Mouse (Mus musculus): ENCODE results near the gene 4930442H23Rik. TPM values are rescaled to one million over a fixed set of nuclear protein-coding genes. Genes with fewer than 3 reads are reported as not detected.

The 4930442H23Rik gene
- polyA plus RNA-seq, 1 experiment from 2014 or later: not detected

DNA sequence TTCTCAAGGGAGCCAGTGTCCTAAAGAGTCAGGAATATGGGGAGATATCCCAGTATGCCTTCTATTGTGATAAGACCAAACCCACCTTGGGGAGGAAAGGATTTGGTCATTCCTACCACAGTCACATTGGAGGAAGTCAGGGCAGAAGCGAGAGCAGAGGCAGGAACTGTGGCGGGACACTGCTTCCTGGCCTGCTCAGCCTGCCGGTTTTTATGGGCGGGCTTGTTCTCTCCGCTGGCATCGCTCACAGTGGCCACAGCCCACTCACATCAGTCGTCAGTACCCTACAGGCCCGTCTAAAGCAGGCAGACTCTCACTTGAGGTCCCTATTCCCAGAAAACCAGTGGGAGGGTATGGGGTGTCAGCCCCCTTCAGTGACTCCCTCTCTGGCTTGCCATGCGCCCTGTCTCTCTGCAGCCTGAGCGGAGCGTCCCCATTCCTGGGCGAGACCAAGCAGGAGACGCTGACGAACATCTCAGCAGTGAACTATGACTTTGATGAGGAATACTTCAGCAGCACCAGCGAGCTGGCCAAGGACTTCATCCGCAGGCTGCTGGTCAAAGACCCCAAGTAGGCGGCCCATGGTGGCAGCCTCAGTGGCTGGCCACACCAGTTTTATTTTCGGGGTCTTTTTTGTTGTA, 7.8 kb upstream of the 4930442H23Rik start:
- Histone ChIP-seq H3K4me3 (ENCODE audit: control insufficient read depth in 1 of 2, insufficient read depth in 1 of 2, low read depth in 1 of 2, low read length in 2 of 2) (no peak overlapping the region), H3K9me3 (ENCODE audit: control insufficient read depth, low read length) (no peaks in the 10 kb centered on the region), H3K36me3 (ENCODE audit: control insufficient read depth, insufficient read depth, low read length) (peaks cover 42% of the 10 kb centered on the region), H3K4me1 (ENCODE audit: control insufficient read depth in 2 of 2, insufficient read depth in 2 of 2, low read length in 2 of 2) (peaks cover 16 to 26% of the 10 kb centered on the region in 2 experiments), H3K9ac (ENCODE audit: low read length) (peak overlapping the region; percentile 99; the same call in 1 of the 2 replicates), H3K27ac (replicated peaks in 1 of 2; ENCODE audit: control insufficient read depth in 1 of 2, insufficient read depth in 1 of 2, low read depth in 2 of 2, low read length in 2 of 2) (peak overlapping the region; percentile 29 to 100; a peak in 2 of 4 replicates), H3K4me2 (ENCODE audit: low read length) (peak overlapping the region; percentile 95; the same call in 1 of the 2 replicates), H3K27me3 (ENCODE audit: control insufficient read depth, insufficient read depth, low read length) (no peaks in the 10 kb centered on the region)
- 75% methylated on average over 18 of the region's 18 CpGs for WGBS
- ATAC-seq (ENCODE audit: insufficient number of reproducible peaks, insufficient read depth, low FRiP score, low read depth): no peak

DNA sequence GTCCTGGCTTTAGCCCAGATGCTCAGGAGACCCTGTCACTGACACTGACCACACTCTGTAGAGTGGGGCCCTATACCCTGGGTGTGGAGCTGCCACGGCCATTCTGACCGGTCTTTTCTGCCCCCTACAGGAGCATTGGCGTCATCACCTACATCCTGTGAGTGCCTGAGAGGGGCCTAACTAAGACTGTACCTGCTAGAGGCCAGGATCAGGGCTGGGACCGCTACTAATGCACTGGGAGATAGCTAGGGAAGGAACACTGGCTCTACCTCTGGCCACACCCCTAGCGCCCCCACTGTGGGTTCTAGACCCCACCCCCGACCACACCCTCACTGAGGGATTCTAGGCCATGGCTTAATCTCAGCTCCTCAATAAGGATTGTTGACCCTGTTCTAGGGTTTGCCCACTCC, 7.3 kb upstream of the 4930442H23Rik start:
- Histone ChIP-seq H3K4me1 (ENCODE audit: control insufficient read depth in 2 of 2, insufficient read depth in 2 of 2, low read length in 2 of 2) (peaks cover 16 to 26% of the 10 kb centered on the region in 2 experiments), H3K9ac (ENCODE audit: low read length) (peak overlapping the region; percentile 27; the same call in 1 of the 2 replicates), H3K4me3 (ENCODE audit: control insufficient read depth in 1 of 2, insufficient read depth in 1 of 2, low read depth in 1 of 2, low read length in 2 of 2) (no peak overlapping the region), H3K36me3 (ENCODE audit: control insufficient read depth, insufficient read depth, low read length) (peaks cover 45% of the 10 kb centered on the region), H3K4me2 (ENCODE audit: low read length) (no peak overlapping the region), H3K27ac (replicated peaks in 1 of 2; ENCODE audit: control insufficient read depth in 1 of 2, insufficient read depth in 1 of 2, low read depth in 2 of 2, low read length in 2 of 2) (peak overlapping the region in 1 of 2 experiments; percentile 100; a peak in 1 of 4 replicates), H3K9me3 (ENCODE audit: control insufficient read depth, low read length) (no peaks in the 10 kb centered on the region), H3K27me3 (ENCODE audit: control insufficient read depth, insufficient read depth, low read length) (no peaks in the 10 kb centered on the region)
- WGBS: 65% methylated on average over 6 of the region's 6 CpGs
- no peak for ATAC-seq (ENCODE audit: insufficient number of reproducible peaks, insufficient read depth, low FRiP score, low read depth)

DNA sequence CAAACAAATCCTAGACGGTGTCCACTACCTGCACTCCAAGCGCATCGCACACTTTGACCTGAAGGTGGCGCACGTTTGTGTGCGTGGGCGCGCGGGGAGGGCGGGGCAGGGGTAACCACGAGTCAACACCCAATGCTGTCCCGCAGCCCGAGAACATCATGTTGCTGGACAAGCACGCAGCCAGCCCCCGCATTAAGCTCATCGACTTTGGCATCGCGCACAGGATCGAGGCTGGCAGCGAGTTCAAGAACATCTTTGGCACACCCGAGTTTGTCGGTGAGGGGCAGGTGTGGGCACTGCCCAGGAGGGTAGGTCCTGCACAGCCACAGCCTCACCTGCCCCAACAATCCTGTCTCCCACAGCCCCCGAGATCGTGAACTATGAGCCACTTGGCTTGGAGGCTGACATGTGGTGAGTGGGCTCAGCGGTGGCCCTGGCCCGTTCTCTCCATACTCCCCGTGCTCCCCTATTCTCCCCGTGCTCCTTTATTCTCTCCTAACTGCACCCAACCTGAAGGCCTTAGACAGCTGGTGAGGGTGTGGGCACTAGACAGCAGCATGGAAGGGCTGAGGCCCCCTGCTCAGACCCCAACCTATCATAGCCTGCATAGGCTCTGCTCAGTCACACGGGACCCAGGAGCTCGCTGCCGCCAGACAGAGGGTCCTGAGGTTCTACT, 6.7 kb upstream of the 4930442H23Rik start:
- H3K9me3 ChIP-seq (ENCODE audit: control insufficient read depth, low read length): no peaks in the 10 kb centered on the region
- H3K27me3 ChIP-seq (ENCODE audit: control insufficient read depth, insufficient read depth, low read length): no peaks in the 10 kb centered on the region
- 71% methylated on average over 31 of the region's 31 CpGs for WGBS
- H3K4me2 ChIP-seq (ENCODE audit: low read length): no peak overlapping the region
- ATAC-seq (ENCODE audit: insufficient number of reproducible peaks, insufficient read depth, low FRiP score, low read depth): no peak
- no peak overlapping the region for H3K4me3 ChIP-seq (ENCODE audit: control insufficient read depth in 1 of 2, insufficient read depth in 1 of 2, low read depth in 1 of 2, low read length in 2 of 2)
- no peak overlapping the region for H3K9ac ChIP-seq (ENCODE audit: low read length)
- peaks cover 49% of the 10 kb centered on the region for H3K36me3 ChIP-seq (ENCODE audit: control insufficient read depth, insufficient read depth, low read length)
- peak overlapping the region in 1 of 2 experiments; percentile 100; a peak in 1 of 4 replicates for H3K27ac ChIP-seq (replicated peaks in 1 of 2; ENCODE audit: control insufficient read depth in 1 of 2, insufficient read depth in 1 of 2, low read depth in 2 of 2, low read length in 2 of 2)
- peaks cover 16 to 27% of the 10 kb centered on the region in 2 experiments for H3K4me1 ChIP-seq (ENCODE audit: control insufficient read depth in 2 of 2, insufficient read depth in 2 of 2, low read length in 2 of 2)

DNA sequence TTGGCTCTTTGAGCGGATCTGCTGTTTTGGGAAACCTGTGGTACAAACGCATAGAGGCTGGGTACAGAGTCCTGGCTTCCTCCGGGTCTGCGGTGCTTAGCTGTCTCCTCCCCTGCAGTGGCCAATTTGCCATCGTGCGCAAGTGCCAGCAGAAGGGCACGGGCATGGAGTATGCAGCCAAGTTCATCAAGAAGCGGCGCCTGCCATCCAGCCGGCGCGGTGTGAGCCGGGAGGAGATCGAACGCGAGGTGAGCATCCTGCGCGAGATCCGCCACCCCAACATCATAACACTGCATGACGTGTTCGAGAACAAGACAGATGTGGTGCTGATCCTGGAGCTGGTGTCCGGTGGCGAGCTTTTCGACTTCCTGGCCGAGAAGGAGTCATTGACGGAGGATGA, 6.2 kb upstream of the 4930442H23Rik start:
- no peaks in the 10 kb centered on the region for H3K9me3 ChIP-seq (ENCODE audit: control insufficient read depth, low read length)
- 82% methylated on average over 26 of the region's 26 CpGs for WGBS
- no peak for ATAC-seq (ENCODE audit: insufficient number of reproducible peaks, insufficient read depth, low FRiP score, low read depth)
- H3K27me3 ChIP-seq (ENCODE audit: control insufficient read depth, insufficient read depth, low read length): no peaks in the 10 kb centered on the region
- H3K27ac ChIP-seq (replicated peaks in 1 of 2; ENCODE audit: control insufficient read depth in 1 of 2, insufficient read depth in 1 of 2, low read depth in 2 of 2, low read length in 2 of 2): no peak overlapping the region
- H3K36me3 ChIP-seq (ENCODE audit: control insufficient read depth, insufficient read depth, low read length): peaks cover 54% of the 10 kb centered on the region
- H3K9ac ChIP-seq (ENCODE audit: low read length): no peak overlapping the region
- no peak overlapping the region for H3K4me3 ChIP-seq (ENCODE audit: control insufficient read depth in 1 of 2, insufficient read depth in 1 of 2, low read depth in 1 of 2, low read length in 2 of 2)
- no peak overlapping the region for H3K4me2 ChIP-seq (ENCODE audit: low read length)
- H3K4me1 ChIP-seq (ENCODE audit: control insufficient read depth in 2 of 2, insufficient read depth in 2 of 2, low read length in 2 of 2): peaks cover 21 to 32% of the 10 kb centered on the region in 2 experiments

DNA sequence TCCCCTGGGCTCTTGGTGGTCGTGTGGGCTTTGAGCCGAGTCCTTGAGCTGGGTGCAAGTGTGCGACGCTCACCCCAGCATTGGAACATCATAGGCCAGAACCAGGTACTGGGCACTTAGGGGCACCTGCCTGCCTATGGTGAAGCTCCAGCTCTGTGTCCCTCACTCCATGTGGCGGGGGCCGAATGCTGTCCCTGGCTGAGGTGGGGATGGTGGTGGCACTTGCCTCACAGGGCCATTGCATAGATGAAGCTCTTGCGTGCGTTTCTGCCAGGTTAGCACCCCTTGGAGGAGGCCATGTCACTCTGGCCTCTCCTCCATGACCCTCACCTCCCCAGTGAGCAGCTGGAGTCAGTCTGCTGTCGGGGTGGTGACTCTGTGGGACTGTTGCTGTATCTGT, 3.5 kb upstream of the 4930442H23Rik start:
- no peak for ATAC-seq (ENCODE audit: insufficient number of reproducible peaks, insufficient read depth, low FRiP score, low read depth)
- Histone ChIP-seq H3K4me2 (ENCODE audit: low read length) (no peak overlapping the region), H3K9ac (ENCODE audit: low read length) (no peak overlapping the region), H3K4me1 (ENCODE audit: control insufficient read depth in 2 of 2, insufficient read depth in 2 of 2, low read length in 2 of 2) (peaks cover 23 to 34% of the 10 kb centered on the region in 2 experiments), H3K27ac (replicated peaks in 1 of 2; ENCODE audit: control insufficient read depth in 1 of 2, insufficient read depth in 1 of 2, low read depth in 2 of 2, low read length in 2 of 2) (no peak overlapping the region), H3K36me3 (ENCODE audit: control insufficient read depth, insufficient read depth, low read length) (peaks cover 68% of the 10 kb centered on the region), H3K4me3 (ENCODE audit: control insufficient read depth in 1 of 2, insufficient read depth in 1 of 2, low read depth in 1 of 2, low read length in 2 of 2) (no peak overlapping the region), H3K27me3 (ENCODE audit: control insufficient read depth, insufficient read depth, low read length) (no peaks in the 10 kb centered on the region), H3K9me3 (ENCODE audit: control insufficient read depth, low read length) (no peaks in the 10 kb centered on the region)
- 90% methylated on average over 9 of the region's 9 CpGs for WGBS

DNA sequence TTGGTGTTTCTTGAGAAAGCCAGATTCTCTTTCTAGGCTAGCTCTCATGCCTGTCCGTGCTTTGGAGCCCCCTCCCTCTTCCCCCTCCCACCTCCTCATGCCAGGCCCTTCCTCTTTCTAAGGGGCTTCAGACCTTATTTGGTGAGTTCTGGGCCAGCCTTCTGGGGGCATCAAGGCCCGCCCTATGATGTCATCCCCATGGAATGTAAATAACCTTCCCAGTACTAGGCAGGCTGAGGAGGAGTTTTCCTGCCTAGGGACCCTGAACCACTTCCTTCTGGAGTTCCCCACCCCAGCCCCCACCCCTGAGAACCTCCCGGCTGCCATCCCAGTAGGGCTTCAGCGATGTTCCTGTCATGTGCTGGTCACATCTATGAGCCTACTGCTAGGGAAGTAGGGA, 1.1 kb upstream of the 4930442H23Rik start:
- Histone ChIP-seq H3K36me3 (ENCODE audit: control insufficient read depth, insufficient read depth, low read length) (peaks cover 73% of the 10 kb centered on the region), H3K27ac (replicated peaks in 1 of 2; ENCODE audit: control insufficient read depth in 1 of 2, insufficient read depth in 1 of 2, low read depth in 2 of 2, low read length in 2 of 2) (peak overlapping the region; percentile 83 to 92), H3K9ac (ENCODE audit: low read length) (peak overlapping the region; percentile 86), H3K4me2 (ENCODE audit: low read length) (peak overlapping the region; percentile 78), H3K27me3 (ENCODE audit: control insufficient read depth, insufficient read depth, low read length) (no peaks in the 10 kb centered on the region), H3K4me3 (ENCODE audit: control insufficient read depth in 1 of 2, insufficient read depth in 1 of 2, low read depth in 1 of 2, low read length in 2 of 2) (no peak overlapping the region), H3K9me3 (ENCODE audit: control insufficient read depth, low read length) (no peaks in the 10 kb centered on the region), H3K4me1 (ENCODE audit: control insufficient read depth in 2 of 2, insufficient read depth in 2 of 2, low read length in 2 of 2) (peaks cover 18 to 30% of the 10 kb centered on the region in 2 experiments)
- no peak for ATAC-seq (ENCODE audit: insufficient number of reproducible peaks, insufficient read depth, low FRiP score, low read depth)
- 9% methylated on average over 4 of the region's 4 CpGs for WGBS

DNA sequence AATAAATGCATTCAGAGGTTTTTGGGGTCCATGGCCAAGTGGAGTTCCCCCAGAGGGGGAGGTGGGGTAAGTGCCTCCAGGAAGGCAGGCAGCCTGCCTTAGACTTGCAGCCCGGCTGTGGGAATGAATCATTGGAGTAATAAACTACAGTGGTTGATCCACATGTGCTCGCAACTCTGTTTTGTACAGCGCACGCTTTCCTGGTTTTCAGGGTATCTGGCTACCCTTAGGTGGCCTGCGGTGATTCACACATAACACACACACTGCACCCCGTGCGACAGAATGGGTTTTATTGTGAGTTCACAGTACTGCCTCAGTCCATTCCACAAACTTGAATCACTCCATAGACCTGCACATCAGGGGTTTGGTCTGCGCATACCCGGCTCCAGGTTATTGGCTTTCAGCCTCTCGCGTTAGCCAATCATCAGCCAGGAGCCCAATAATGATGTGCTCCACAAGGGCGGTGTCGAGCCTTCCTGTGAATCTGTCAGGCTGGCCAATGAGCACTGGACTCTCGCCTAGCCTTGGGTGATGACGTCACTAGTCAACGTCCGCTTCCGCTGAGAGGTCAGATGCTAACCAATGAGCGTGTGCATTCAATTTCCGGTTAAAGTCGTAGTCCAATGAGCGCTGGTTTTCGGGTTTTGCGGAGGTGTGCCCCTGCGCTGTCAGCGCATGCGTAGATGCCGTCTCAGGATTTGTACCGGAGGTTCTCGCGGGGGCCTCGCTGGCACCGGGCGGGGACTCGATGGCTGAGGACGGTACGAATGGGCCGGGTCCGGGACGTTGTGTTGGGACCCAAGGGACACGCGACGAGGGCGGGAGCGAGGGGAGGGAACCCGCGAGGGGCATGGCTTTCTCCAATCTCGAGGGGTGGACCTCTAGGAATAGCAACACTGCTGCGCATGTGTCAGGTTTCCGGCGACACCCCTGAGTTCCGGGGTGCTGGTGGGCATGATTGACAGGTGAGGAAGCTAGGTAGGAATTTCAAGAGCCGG, 1.0 kb downstream of the 4930442H23Rik start, which contains the start of gene Dapk3:
Dapk3 (plus strand) TSS at position 670 of the 998 bp plus-strand sequence.
- peak within 1 kb of the TSS; percentile 71 to 88 for H3K4me3 ChIP-seq (ENCODE audit: control insufficient read depth in 1 of 2, insufficient read depth in 1 of 2, low read depth in 1 of 2, low read length in 2 of 2)
- H3K9ac ChIP-seq (ENCODE audit: low read length): peak within 1 kb of the TSS; percentile 86
- H3K9me3 ChIP-seq (ENCODE audit: control insufficient read depth, low read length): no peaks in the 10 kb centered on the region
- H3K4me2 ChIP-seq (ENCODE audit: low read length): peak within 1 kb of the TSS; percentile 78
- peaks cover 83% of the 10 kb centered on the region for H3K36me3 ChIP-seq (ENCODE audit: control insufficient read depth, insufficient read depth, low read length)
- WGBS: 6% methylated on average over 53 of the region's 53 CpGs
- peak; percentile 85 for ATAC-seq (ENCODE audit: insufficient number of reproducible peaks, insufficient read depth, low FRiP score, low read depth)
- H3K27ac ChIP-seq (replicated peaks in 1 of 2; ENCODE audit: control insufficient read depth in 1 of 2, insufficient read depth in 1 of 2, low read depth in 2 of 2, low read length in 2 of 2): peak within 1 kb of the TSS; percentile 92 to 93
- no peaks in the 10 kb centered on the region for H3K27me3 ChIP-seq (ENCODE audit: control insufficient read depth, insufficient read depth, low read length)
- peaks cover 18 to 48% of the 10 kb centered on the region in 2 experiments for H3K4me1 ChIP-seq (ENCODE audit: control insufficient read depth in 2 of 2, insufficient read depth in 2 of 2, low read length in 2 of 2)

All from heart, embryonic 14.5 days (tissue).